Mouse (Mus musculus) megakaryocyte, embryonic 14.5 days (primary cell): ENCODE data around the gene Snx20.

Source experiments
- FLI1 ChIP-seq: IDR thresholded peaks from 2 replicates; pipeline ENCODE4 v1.6.1; 2012; ENCODE audit warnings: low read length, inconsistent platforms, mixed read lengths
- GATA1 ChIP-seq: IDR thresholded peaks from 3 replicates; pipeline ENCODE4 v1.6.1; 2012; ENCODE audit warnings: mixed read lengths, low read length, inconsistent platforms, borderline replicate concordance

DNA sequence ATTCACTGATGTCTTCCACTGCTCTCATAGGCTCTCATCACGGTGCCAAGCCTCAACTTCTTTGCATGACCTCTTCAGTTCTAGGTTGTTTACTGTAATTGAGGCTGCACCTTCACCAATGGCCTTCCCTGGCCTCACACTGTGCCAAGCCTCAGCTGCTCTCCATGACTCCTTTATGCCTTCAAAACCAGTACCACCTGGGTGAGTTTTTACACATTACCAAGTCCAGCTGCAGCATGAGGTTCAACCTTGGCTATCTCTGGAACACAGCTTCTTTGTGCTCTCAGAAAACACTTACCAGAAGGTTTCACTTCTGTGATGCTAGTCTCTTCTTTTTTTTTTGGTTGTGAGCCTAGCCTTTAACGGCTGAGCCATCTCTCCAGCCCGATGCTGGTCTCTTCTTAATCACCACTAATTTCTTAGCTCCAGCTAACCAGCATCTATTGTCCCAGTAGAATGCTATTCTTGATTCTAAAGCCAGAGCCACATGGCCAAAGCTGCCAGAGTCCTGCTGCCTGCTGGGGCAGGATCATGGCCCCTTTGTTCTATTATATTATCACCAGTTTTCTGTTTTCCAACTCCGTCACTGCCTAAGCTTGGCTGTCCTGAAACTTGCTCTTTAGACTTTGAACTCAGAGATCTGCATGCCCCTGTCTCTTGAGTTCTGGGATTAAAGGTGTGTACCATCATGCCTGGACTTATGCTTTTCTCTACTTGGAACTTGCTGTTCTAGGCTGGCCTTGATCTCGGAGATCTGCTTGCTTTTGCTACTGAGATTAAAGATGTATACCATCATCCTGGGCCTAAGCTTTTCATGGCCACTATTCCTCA lies 7.0 kb upstream of the Snx20 start:
- TF ChIP-seq GATA1 (no peak), FLI1 (no peak)
